Mouse (Mus musculus) erythroblast, embryonic 14.5 days (primary cell): ENCODE measurements around the gene Nkx2-5. TPM values are rescaled to one million over a fixed set of nuclear protein-coding genes. Genes with fewer than 3 reads are reported as not detected.
A peak's percentile ranks its signal among the peaks of the same experiment; 100 is the strongest.

ENCODE experiments used
- H3K27me3 ChIP-seq: 2 replicates; pipeline ENCODE4 v1.6.1; 2012; ENCODE audit warnings: inconsistent platforms; ENCODE audit not compliant: control insufficient read depth
- H3K36me3 ChIP-seq: 2 replicates; pipeline ENCODE4 v1.6.1; 2012; ENCODE audit warnings: mild to moderate bottlenecking, inconsistent platforms; ENCODE audit not compliant: control insufficient read depth
- H3K4me1 ChIP-seq: 2 replicates; pipeline ENCODE4 v1.6.1; 2012; ENCODE audit warnings: inconsistent platforms; ENCODE audit not compliant: control insufficient read depth
- H3K4me3 ChIP-seq: replicated peaks from 2 replicates; pipeline ENCODE3; 2012; ENCODE audit warnings: moderate library complexity, mild to moderate bottlenecking, inconsistent platforms
- H3K9me3 ChIP-seq: 2 replicates; pipeline ENCODE4 v1.6.1; 2012; ENCODE audit warnings: low read length, inconsistent platforms, mixed read lengths; ENCODE audit not compliant: control insufficient read depth
- GATA1 ChIP-seq: IDR thresholded peaks from 2 replicates; pipeline ENCODE4 v1.6.1; 2012; ENCODE audit warnings: low read length, inconsistent platforms, mixed read lengths
- TAL1 ChIP-seq: IDR thresholded peaks from 3 replicates; pipeline ENCODE4 v1.6.1; 2012; ENCODE audit warnings: low read length, inconsistent platforms, mixed read lengths
- polyA plus RNA-seq: library from polyadenylated mRNA; stranded (reverse); fragments of >175 nt; gene quantifications from 2 replicates; pipeline ENCODE4 v1.2.3, GENCODE M21; 2012

Gene Nkx2-5
- not detected in 2 replicates for polyA plus RNA-seq

GRCm38 (mm10) chr17:26844909-26845148, at the start of gene Nkx2-5:
Gene Nkx2-5 (minus strand): TSS chr17:26845009.
- TF ChIP-seq GATA1 (no peak), TAL1 (no peak)
- Histone ChIP-seq H3K9me3 (peaks cover 7% of the 10 kb centered on the region; the same call in 1 of the 2 replicates), H3K4me1 (no peaks in the 10 kb centered on the region), H3K4me3 (no peak within 1 kb of the TSS), H3K27me3 (peaks cover 97% of the 10 kb centered on the region), H3K36me3 (no peaks in the 10 kb centered on the region)

- no peaks in the 10 kb centered on the region for H3K36me3 ChIP-seq
- 0 out of 2 replicates have a peak, but pooled peaks cover 3% of the 10 kb centered on the region for H3K4me1 ChIP-seq
- no peak overlapping the region for H3K4me3 ChIP-seq
- peaks cover 4% of the 10 kb centered on the region for H3K9me3 ChIP-seq
- peaks cover 9% of the 10 kb centered on the region for H3K27me3 ChIP-seq
- TF ChIP-seq TAL1 (no peak), GATA1 (no peak)
These were observed 49.5 kb upstream of the Nkx2-5 start for GRCm38 (mm10) chr17:26894342-26894741.

GRCm38 (mm10) chr17:26893492-26893891, 48.7 kb upstream of the Nkx2-5 start:
- Histone ChIP-seq H3K4me1 (0 out of 2 replicates have a peak, but pooled peaks cover 3% of the 10 kb centered on the region), H3K27me3 (peaks cover 9% of the 10 kb centered on the region), H3K36me3 (no peaks in the 10 kb centered on the region), H3K9me3 (peaks cover 4% of the 10 kb centered on the region), H3K4me3 (no peak overlapping the region)
- TF ChIP-seq TAL1 (no peak), GATA1 (no peak)

GRCm38 (mm10) chr17:26892635-26893375, 48.0 kb upstream of the Nkx2-5 start:
- no peak overlapping the region for H3K4me3 ChIP-seq
- H3K4me1 ChIP-seq, result 0 out of 2 replicates have a peak, but pooled peaks cover 3% of the 10 kb centered on the region
- H3K27me3 ChIP-seq, result peaks cover 9% of the 10 kb centered on the region
- TF ChIP-seq GATA1 (no peak), TAL1 (no peak)
- no peaks in the 10 kb centered on the region for H3K36me3 ChIP-seq
- H3K9me3 ChIP-seq, result peaks cover 4% of the 10 kb centered on the region

- peaks cover 33% of the 10 kb centered on the region for H3K4me1 ChIP-seq
- no peak overlapping the region for H3K4me3 ChIP-seq
- peaks cover 4% of the 10 kb centered on the region for H3K27me3 ChIP-seq
- no peaks in the 10 kb centered on the region for H3K36me3 ChIP-seq
- no peaks in the 10 kb centered on the region for H3K9me3 ChIP-seq
- TF ChIP-seq TAL1 (no peak), GATA1 (no peak)
These were observed 43.1 kb upstream of the Nkx2-5 start for GRCm38 (mm10) chr17:26887926-26888325.

GRCm38 (mm10) chr17:26886047-26886749, 41.4 kb upstream of the Nkx2-5 start:
- H3K9me3 ChIP-seq, result no peaks in the 10 kb centered on the region
- TF ChIP-seq GATA1 (no peak), TAL1 (no peak)
- H3K4me1 ChIP-seq, result peaks cover 33% of the 10 kb centered on the region
- peak overlapping the region; percentile 62 for H3K4me3 ChIP-seq
- H3K27me3 ChIP-seq, result no peaks in the 10 kb centered on the region
- H3K36me3 ChIP-seq, result no peaks in the 10 kb centered on the region

GRCm38 (mm10) chr17:26884995-26885926, 40.5 kb upstream of the Nkx2-5 start:
- H3K4me3 ChIP-seq, result peak overlapping the region; percentile 62
- H3K27me3 ChIP-seq, result no peaks in the 10 kb centered on the region
- H3K4me1 ChIP-seq, result peaks cover 33% of the 10 kb centered on the region
- TF ChIP-seq GATA1, result no peak
- no peak for TF ChIP-seq TAL1
- no peaks in the 10 kb centered on the region for H3K9me3 ChIP-seq
- no peaks in the 10 kb centered on the region for H3K36me3 ChIP-seq

GRCm38 (mm10) chr17:26883585-26883984, 38.8 kb upstream of the Nkx2-5 start:
- Histone ChIP-seq H3K9me3 (0 out of 2 replicates have a peak, but pooled peaks cover 2% of the 10 kb centered on the region), H3K4me3 (no peak overlapping the region), H3K4me1 (peaks cover 33% of the 10 kb centered on the region), H3K27me3 (no peaks in the 10 kb centered on the region), H3K36me3 (no peaks in the 10 kb centered on the region)
- TF ChIP-seq GATA1 (no peak), TAL1 (no peak)

GRCm38 (mm10) chr17:26882706-26883105, 37.9 kb upstream of the Nkx2-5 start:
- H3K4me1 ChIP-seq, result peaks cover 33% of the 10 kb centered on the region
- no peaks in the 10 kb centered on the region for H3K36me3 ChIP-seq
- H3K4me3 ChIP-seq, result no peak overlapping the region
- TF ChIP-seq TAL1 (no peak), GATA1 (no peak)
- H3K27me3 ChIP-seq, result no peaks in the 10 kb centered on the region
- 0 out of 2 replicates have a peak, but pooled peaks cover 2% of the 10 kb centered on the region for H3K9me3 ChIP-seq
